Mouse (Mus musculus) left cerebral cortex, adult 2 months (tissue): ENCODE results near the gene Il1rl1. TPM values are rescaled to one million over a fixed set of nuclear protein-coding genes. Genes with fewer than 3 reads are reported as not detected.

Experiments
- DNase-seq, 2 experiments: peaks; one replicate each; pipeline ENCODE4 v3.0.0; 2021 to 2022; ENCODE audit warnings: low spot score in 2 of 2, mixed read lengths in 1 of 2; ENCODE audit errors: extremely low spot score in 1 of 2
- H3K27ac ChIP-seq: fragments of 200-600 bp; 2 replicates; pipeline ENCODE4 v1.8.1; 2022
- H3K4me3 ChIP-seq: fragments of 200-600 bp; 2 replicates; pipeline ENCODE4 v1.8.1; 2022
- CTCF ChIP-seq: fragments of 200-600 bp; IDR thresholded peaks from 2 replicates; pipeline ENCODE4 v1.8.1; 2022; ENCODE audit warnings: antibody characterized with exemption, mild to moderate bottlenecking, moderate library complexity
- intact Hi-C: fragments of 180-260 bp; cut with DNase I; formaldehyde crosslinking; loops from one replicate; pipeline ENCODE4 v1.15.1; 2025
- total RNA-seq, 2 experiments: library from RNA; stranded (reverse); gene quantifications; 2 replicates each; pipeline ENCODE4 v1.2.3; 2021

The Il1rl1 gene
- total RNA-seq, 2 experiments from 2014 or later = 0.14 TPM; not detected in 1

DNA sequence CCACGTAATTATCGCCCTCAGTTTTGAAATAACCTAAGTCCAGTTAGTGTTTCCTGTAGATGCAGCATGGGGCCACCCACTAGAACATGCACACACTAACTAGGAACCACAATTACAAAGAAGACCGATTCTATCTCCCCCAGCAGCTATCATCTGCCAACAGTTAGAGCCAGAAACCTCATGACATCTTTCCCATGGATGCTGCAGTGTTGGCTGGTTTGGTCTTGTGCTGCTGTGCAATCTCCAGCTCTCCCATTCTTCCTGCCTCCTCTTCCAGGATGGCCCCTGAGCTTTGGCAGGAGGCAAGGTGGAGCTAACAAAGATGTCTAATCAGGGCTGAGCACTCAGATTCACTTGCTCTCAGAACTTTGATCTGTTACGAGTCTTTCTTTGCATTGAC, 71.8 kb downstream of the Il1rl1 start:
- Histone ChIP-seq H3K27ac (no peak overlapping the region), H3K4me3 (no peak overlapping the region)
- intact Hi-C loops = no loop called here
- no peak for TF ChIP-seq CTCF
- DNase-seq = no peak

DNA sequence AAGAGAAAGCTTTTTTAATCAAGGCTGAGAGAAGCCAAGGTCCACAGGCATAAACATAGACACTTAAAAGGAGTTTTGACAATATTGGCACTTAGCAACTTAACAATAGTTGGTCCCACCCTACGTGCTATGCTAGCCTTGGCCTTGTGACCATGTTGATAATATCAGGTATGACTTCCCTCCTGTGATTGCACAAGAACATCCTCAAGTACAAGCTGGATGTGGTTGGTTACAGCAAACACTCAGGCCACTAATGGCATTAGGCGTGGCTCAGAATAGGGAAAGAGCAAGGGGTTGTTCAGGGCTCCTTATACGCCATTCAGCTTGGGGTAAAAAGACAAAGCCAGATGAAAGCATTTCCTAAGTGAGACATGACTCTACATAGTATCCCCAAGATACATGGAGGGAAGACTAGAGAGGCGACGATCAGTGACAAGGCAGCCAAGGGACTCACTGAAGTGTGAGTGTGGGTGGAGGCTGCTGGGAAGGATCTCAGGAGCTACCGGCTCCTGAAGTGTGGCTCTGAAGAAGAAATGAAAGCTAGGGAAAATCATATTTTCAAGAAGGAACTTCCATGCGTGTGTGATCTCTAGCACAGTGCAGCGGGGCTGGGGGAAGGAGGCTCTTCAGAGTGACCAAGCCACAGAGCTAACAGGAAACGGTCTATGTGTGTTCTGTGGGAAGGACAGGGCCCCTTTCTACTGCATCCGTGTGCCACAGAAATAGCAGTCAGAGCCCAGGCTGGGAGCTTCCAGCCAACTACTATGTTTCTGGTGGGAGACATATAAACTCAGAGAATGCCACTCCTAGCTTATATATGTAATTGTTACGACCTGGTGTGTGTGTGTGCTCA, 72.4 kb downstream of the Il1rl1 start:
- TF ChIP-seq CTCF = no peak
- intact Hi-C loops = no loop called here
- no peak overlapping the region for H3K4me3 ChIP-seq
- no peak overlapping the region for H3K27ac ChIP-seq
- no peak for DNase-seq

DNA sequence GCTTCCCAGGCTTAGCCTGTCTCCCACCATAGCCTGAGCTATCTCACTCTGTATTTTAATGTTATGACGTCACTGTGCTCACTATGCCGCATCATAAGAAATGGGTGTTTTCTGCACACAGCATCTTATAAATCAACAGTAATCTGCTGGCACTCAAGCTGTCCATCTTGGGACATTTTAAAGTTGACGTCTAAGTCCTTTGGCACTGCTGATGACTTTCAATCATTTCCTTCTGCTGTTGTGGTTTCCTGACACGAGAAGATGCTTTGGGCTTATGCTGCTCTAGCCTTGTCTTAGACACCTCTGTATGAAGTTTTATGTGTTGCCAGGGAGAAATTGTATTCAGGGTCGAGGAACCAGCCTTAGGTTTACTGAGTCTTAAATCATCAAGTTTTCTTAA, 75.2 kb downstream of the Il1rl1 start:
- no peak overlapping the region for H3K27ac ChIP-seq
- intact Hi-C loops = no loop called here
- no peak overlapping the region for H3K4me3 ChIP-seq
- no peak for DNase-seq
- TF ChIP-seq CTCF = no peak

Other genes with a start within 250 kb of the Il1rl1 start
- gene Il1r1, start 204.5 kb upstream of the Il1rl1 start, total RNA-seq = 1 to 10 TPM; 2.5 to 3.2 TPM
- 1 to 10 TPM in 1 of 2 experiments, under 1 TPM in 1; 0.68 to 1.3 TPM for gene Il1rl2, start 105.0 kb upstream of the Il1rl1 start, total RNA-seq
- gene Il18r1, start 36.0 kb downstream of the Il1rl1 start, total RNA-seq = not detected
- under 1 TPM; 0.07 to 0.41 TPM for gene Il18rap, start 85.8 kb downstream of the Il1rl1 start, total RNA-seq
- gene Slc9a4, start 150.5 kb downstream of the Il1rl1 start, total RNA-seq = 1 to 10 TPM in 1 of 2 experiments, under 1 TPM in 1; 0.68 to 1.0 TPM